Mouse (Mus musculus): ENCODE measurements around the gene Cyp2r1.
A peak's percentile ranks its signal among the peaks of the same experiment; 100 is the strongest.
"Not testable (repeated sequence)": the region's sequence is repeated elsewhere in the genome, so short reads cannot be mapped to it uniquely, and the experiment has no call there.

Gene Cyp2r1

GRCm38 (mm10) chr7:114562531-114563241 lies at the start of gene Cyp2r1:
Gene Cyp2r1, minus strand, starts transcription at chr7:114562972.
- DNase-seq (ENCODE audit: low spot score) = peak; percentile 95

- not testable (repeated sequence) for DNase-seq (ENCODE audit: low spot score)
Measured at GRCm38 (mm10) chr7:114594391-114594790, 31.6 kb upstream of the Cyp2r1 start.

GRCm38 (mm10) chr7:114582441-114582840 lies 19.7 kb upstream of the Cyp2r1 start:
- DNase-seq (ENCODE audit: low spot score) = no peak

- no peak for DNase-seq (ENCODE audit: low spot score)
Measured at GRCm38 (mm10) chr7:114581200-114581599, 18.4 kb upstream of the Cyp2r1 start.

GRCm38 (mm10) chr7:114580426-114580825 lies 17.7 kb upstream of the Cyp2r1 start:
- DNase-seq (ENCODE audit: low spot score) = peak; percentile 20

- no peak for DNase-seq (ENCODE audit: low spot score)
Measured at GRCm38 (mm10) chr7:114577665-114578064, 14.9 kb upstream of the Cyp2r1 start.

GRCm38 (mm10) chr7:114576931-114577330 lies 14.2 kb upstream of the Cyp2r1 start:
- no peak for DNase-seq (ENCODE audit: low spot score)

- not testable (repeated sequence) for DNase-seq (ENCODE audit: low spot score)
Measured at GRCm38 (mm10) chr7:114573866-114574265, 11.1 kb upstream of the Cyp2r1 start.

GRCm38 (mm10) chr7:114536179-114536578 lies 26.6 kb downstream of the Cyp2r1 start:
- DNase-seq (ENCODE audit: low spot score) = no peak

- DNase-seq (ENCODE audit: low spot score) = no peak
Measured at GRCm38 (mm10) chr7:114526245-114526644, 36.5 kb downstream of the Cyp2r1 start.

GRCm38 (mm10) chr7:114520122-114520521 lies 42.6 kb downstream of the Cyp2r1 start:
- no peak for DNase-seq (ENCODE audit: low spot score)

- no peak for DNase-seq (ENCODE audit: low spot score)
Measured at GRCm38 (mm10) chr7:114508879-114509278, 53.9 kb downstream of the Cyp2r1 start.
